Mouse (Mus musculus) lung, postnatal 14 days (tissue): ENCODE measurements at regions not wholly inside any gene's neighbourhood (a gene's known extent, or its start where the extent isn't known, plus 50 kb on each side); places are given as distances from the start of the nearest gene placed in this dataset.

Experiments
- DNase-seq: peaks from one replicate; pipeline ENCODE4 v3.0.0; 2021

GRCm38 (mm10) chr7:54734039-54734438, 101.3 kb upstream of the Luzp2 start:
- DNase-seq: peak; percentile 7

DNA sequence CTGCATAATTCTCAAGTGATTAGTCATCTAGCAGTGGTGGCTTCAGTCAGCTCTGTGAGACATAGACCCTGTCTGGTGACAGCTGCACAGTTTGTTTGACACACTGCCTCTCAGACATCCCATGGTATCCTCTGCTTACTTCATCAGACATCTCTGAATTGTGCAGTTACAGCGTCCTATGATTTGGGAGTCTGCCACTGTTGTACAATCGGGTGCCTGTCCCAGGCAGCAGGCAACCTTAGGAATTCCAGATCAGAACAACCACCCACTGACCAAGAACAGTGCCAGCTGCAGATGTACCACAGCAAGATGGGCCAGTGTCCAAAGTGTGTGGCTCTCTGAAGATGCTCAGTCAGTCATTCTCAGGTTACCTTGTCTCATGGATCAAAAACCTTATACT, 100.4 kb upstream of the Luzp2 start:
- no peak for DNase-seq

GRCm38 (mm10) chr7:54767341-54767740, 68.0 kb upstream of the Luzp2 start:
- DNase-seq: no peak

DNA sequence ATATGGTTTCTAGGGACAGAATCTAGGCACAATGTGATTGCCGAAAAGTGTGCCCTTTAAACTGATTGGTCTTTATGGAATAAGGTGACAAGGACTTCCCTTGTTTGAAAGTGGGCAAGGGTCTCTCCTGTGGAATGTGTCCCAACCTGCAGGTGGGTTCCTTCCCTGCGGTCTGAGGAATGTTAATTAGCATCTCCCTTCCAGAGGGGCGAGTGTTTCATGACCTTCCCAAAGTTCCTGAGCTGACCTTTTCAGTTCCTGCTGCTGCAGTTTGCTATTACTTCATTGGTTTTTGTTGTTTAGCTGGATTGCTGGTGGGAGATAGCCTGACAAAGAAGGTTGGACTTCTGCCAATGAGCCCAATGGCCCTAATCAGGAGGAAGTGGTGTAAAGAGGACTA, 66.6 kb upstream of the Luzp2 start:
- DNase-seq: no peak

GRCm38 (mm10) chr7:54781939-54782520, 53.3 kb upstream of the Luzp2 start:
- no peak for DNase-seq

DNA sequence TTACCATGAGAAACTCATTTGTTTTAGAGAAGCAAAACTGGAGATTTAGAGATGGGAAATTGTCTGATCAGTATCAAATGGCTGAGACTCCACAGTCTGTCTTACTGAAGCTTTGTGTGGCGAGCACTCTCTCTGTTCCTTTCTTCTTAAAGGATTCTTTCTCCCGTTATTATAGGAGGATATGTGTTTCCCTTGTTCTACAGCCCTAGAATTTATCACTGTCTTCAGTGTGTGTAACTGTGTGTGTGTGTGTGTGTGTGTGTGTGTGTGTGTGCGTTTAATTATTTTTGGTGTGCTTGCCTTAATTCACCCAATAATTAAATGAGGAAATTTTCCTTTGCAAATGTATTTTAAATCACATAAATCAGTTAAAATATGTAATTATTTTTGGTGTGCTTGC, 52.7 kb upstream of the Luzp2 start:
- DNase-seq: no peak

GRCm38 (mm10) chr7:54783550-54784529, 51.5 kb upstream of the Luzp2 start:
- no peak for DNase-seq
